Mouse (Mus musculus) myocyte (in vitro differentiated cells): ENCODE data around the gene Elk4. TPM values are rescaled to one million over a fixed set of nuclear protein-coding genes. Genes with fewer than 3 reads are reported as not detected.

Source experiments
- H3K27me3 ChIP-seq: one replicate; pipeline ENCODE4 v1.6.1; 2011; ENCODE audit not compliant: control insufficient read depth, insufficient read depth, insufficient read length
- H3K36me3 ChIP-seq: one replicate; pipeline ENCODE4 v1.6.1; 2011; ENCODE audit not compliant: control insufficient read depth, insufficient read depth
- H3K4me2 ChIP-seq: one replicate; pipeline ENCODE4 v1.6.1; 2011; ENCODE audit warnings: low read depth, control low read depth
- H3K4me3 ChIP-seq: one replicate; pipeline ENCODE4 v1.5.1; 2011; ENCODE audit warnings: mild to moderate bottlenecking, control low read depth, moderate library complexity
- H3K79me2 ChIP-seq: one replicate; pipeline ENCODE4 v1.6.1; 2011; ENCODE audit not compliant: control insufficient read depth, insufficient read depth
- H3ac ChIP-seq: one replicate; pipeline ENCODE4 v1.6.1; 2011; ENCODE audit not compliant: control insufficient read depth, insufficient read length
- CEBPB ChIP-seq: IDR thresholded peaks from 2 replicates; pipeline ENCODE4 v1.6.1; 2011; ENCODE audit warnings: mild to moderate bottlenecking, moderate library complexity; ENCODE audit not compliant: poor library complexity, insufficient read depth, severe bottlenecking
- E2F4 ChIP-seq: IDR thresholded peaks from one replicate; pipeline ENCODE4 v1.6.1; 2011; ENCODE audit warnings: mild to moderate bottlenecking, control low read depth, moderate library complexity; ENCODE audit not compliant: insufficient read depth
- MAX ChIP-seq: IDR thresholded peaks from one replicate; pipeline ENCODE4 v1.6.1; 2011; ENCODE audit warnings: low read depth, mild to moderate bottlenecking, control low read depth
- MYOD1 ChIP-seq, 3 experiments: IDR thresholded peaks; one replicate each; pipeline ENCODE4 v1.6.1; 2011; ENCODE audit warnings: control low read depth in 2 of 3, low read depth in 2 of 3, mild to moderate bottlenecking in 2 of 3, moderate library complexity in 1 of 3; ENCODE audit not compliant: insufficient read length in 2 of 3, control insufficient read depth in 1 of 3
- MYOG ChIP-seq, 3 experiments: IDR thresholded peaks; one replicate each; pipeline ENCODE4 v1.6.1; 2011; ENCODE audit warnings: control low read depth in 2 of 3, low read depth in 2 of 3, mild to moderate bottlenecking in 2 of 3; ENCODE audit not compliant: insufficient read length in 2 of 3, control insufficient read depth in 1 of 3, insufficient read depth in 1 of 3
- POLR2A ChIP-seq: IDR thresholded peaks from one replicate; pipeline ENCODE4 v1.6.1; 2011; ENCODE audit warnings: low read depth, mild to moderate bottlenecking, control low read depth, moderate library complexity; ENCODE audit not compliant: insufficient read length
- POLR2AphosphoS2 ChIP-seq: IDR thresholded peaks from one replicate; pipeline ENCODE4 v1.6.1; 2011; ENCODE audit warnings: low read depth, control low read depth; ENCODE audit not compliant: insufficient read length
- REST ChIP-seq: IDR thresholded peaks from one replicate; pipeline ENCODE4 v1.6.1; 2011; ENCODE audit warnings: mild to moderate bottlenecking, control low read depth, moderate library complexity; ENCODE audit not compliant: insufficient read depth, insufficient read length
- SRF ChIP-seq: IDR thresholded peaks from one replicate; pipeline ENCODE4 v1.6.1; 2011; ENCODE audit warnings: low read depth; ENCODE audit not compliant: control insufficient read depth, insufficient read length
- TCF12 ChIP-seq: IDR thresholded peaks from one replicate; pipeline ENCODE4 v1.6.1; 2011; ENCODE audit warnings: mild to moderate bottlenecking, control low read depth; ENCODE audit not compliant: poor library complexity, insufficient read depth, severe bottlenecking
- TCF3 ChIP-seq: IDR thresholded peaks from one replicate; pipeline ENCODE4 v1.6.1; 2011; ENCODE audit warnings: low read depth, control low read depth; ENCODE audit not compliant: insufficient read length
- USF1 ChIP-seq: IDR thresholded peaks from one replicate; pipeline ENCODE4 v1.6.1; 2011; ENCODE audit warnings: low read depth, mild to moderate bottlenecking, control low read depth, moderate library complexity
- polyA plus RNA-seq: library from polyadenylated mRNA; unstranded; fragments of >200 nt; fragmentation: generic; extraction: Trizol; gene quantifications from one replicate; pipeline ENCODE4 v1.2.1, GENCODE M21; 2012; ENCODE audit warnings: missing spikeins

Elk4 gene
- polyA plus RNA-seq, 1 experiment: 12.4 TPM

DNA sequence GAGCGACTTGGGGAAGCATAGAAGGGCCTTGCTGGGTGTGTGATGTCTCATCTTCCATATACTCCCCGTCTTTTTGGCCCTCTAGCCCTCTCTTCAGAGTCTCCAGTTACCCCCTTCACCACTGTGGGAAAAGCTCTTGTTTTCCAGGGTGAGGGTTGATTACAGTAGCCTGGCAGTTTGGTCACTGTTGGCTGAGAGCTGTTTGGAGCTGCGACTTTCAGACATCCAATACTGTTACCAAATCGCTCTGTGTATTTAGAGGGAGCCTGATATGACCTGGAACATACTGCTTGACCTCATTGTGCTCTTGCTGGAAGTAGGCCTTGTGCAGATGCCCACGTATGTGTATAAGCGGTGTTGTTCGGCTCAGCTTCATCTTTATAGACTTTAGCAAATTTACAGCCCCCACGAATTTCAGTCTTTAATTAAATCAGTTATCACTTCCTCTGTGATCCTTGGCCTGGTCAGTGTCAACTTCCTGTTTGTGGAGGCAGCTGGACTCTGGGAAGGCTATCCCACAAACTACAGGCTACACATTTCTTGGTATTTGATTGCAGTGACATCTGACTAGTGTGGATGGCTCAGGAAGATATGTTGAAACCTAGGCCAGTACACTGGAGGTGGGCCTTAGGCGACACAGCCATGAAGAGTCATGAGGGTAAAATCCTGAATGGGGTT lies 17.2 kb upstream of the Elk4 start:
- Histone ChIP-seq H3ac (no peak overlapping the region), H3K4me3 (no peak overlapping the region), H3K27me3 (no peaks in the 10 kb centered on the region), H3K4me2 (no peak overlapping the region), H3K36me3 (no peaks in the 10 kb centered on the region), H3K79me2 (no peaks in the 10 kb centered on the region)
- TF ChIP-seq TCF3 (no peak), USF1 (no peak), TCF12 (no peak), E2F4 (no peak)

DNA sequence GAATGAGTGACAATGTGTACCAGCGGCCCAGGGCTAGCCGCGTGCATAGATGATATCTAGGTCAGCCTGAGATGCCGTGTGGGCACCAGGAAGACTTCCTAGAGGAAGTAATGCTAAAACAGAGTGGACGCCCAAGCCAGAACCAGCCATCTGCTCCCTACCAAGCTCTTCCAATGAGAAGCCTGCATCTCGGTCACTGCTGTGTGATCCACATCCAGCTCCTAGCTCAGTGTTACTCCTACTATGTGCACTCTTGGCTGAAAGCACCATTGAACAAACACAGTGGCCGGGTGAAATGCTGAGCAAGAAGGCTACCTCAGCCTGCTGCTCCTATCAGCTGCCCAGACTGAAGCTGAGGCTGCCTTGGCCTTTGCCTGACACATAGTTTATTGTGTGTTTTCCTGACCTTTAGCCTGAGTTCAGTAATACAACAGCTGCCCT lies 14.8 kb upstream of the Elk4 start:
- H3K79me2 ChIP-seq: no peaks in the 10 kb centered on the region
- TF ChIP-seq MAX (no peak), TCF12 (no peak), E2F4 (no peak), TCF3 (no peak), USF1 (no peak), SRF (no peak), POLR2AphosphoS2 (no peak), MYOG (IDR thresholded peaks at IDR 0.05; ENCODE audit: control insufficient read depth in 1 of 3, insufficient read depth in 1 of 3, insufficient read length in 2 of 3, low read depth in 2 of 3) (no peak), CEBPB (no peak), POLR2A (no peak), MYOD1 (IDR thresholded peaks at IDR 0.05; ENCODE audit: control insufficient read depth in 1 of 3, insufficient read length in 2 of 3, low read depth in 2 of 3) (no peak), REST (no peak)
- no peaks in the 10 kb centered on the region for H3K27me3 ChIP-seq
- no peak overlapping the region for H3ac ChIP-seq
- no peak overlapping the region for H3K4me3 ChIP-seq
- H3K36me3 ChIP-seq: no peaks in the 10 kb centered on the region
- H3K4me2 ChIP-seq: no peak overlapping the region

DNA sequence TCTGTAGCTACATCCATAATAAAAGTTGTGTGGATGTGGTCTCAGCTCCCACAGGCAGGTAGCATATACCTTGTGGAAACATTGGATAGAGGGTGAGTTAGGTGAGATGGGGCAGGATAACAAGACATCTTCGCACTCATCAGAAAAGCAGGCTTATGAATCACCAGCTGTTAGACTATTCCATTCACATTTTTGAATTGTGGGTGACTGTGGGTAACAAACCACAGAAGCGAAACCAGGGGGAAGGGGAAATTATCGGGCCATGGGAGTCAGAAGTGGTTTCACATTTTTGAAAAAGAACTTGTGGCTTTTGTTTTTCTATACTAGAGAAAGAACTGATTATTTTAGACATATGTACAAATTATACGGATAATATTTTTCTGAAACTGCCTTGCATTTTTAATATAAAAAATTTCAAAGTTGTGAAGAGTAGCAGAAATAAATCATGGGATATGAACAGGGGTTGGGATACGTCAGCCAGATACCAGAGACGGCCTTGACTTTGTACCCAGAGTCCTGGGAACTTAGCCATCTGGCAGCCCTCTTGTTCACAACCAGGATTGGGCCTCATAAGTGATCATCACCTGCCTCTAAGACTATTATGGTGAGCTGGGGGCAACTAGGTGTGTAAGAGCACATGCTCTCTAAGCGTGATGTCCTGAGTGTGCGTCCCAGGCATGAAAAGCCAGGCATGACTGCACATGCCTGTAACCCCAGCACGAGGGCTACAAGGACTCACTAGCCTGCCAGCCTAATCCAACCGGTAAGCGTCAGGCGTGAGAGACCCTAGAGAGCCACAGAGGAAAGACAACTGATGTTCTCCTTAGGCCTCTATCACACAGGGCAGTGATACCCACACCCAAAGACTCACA lies 14.0 kb upstream of the Elk4 start:
- Histone ChIP-seq H3ac (no peak overlapping the region), H3K27me3 (no peaks in the 10 kb centered on the region), H3K79me2 (no peaks in the 10 kb centered on the region), H3K36me3 (no peaks in the 10 kb centered on the region), H3K4me3 (no peak overlapping the region), H3K4me2 (no peak overlapping the region)
- TF ChIP-seq MYOD1 (IDR thresholded peaks at IDR 0.05; ENCODE audit: control insufficient read depth in 1 of 3, insufficient read length in 2 of 3, low read depth in 2 of 3) (no peak), POLR2AphosphoS2 (no peak), TCF3 (no peak), REST (no peak), E2F4 (no peak)

DNA sequence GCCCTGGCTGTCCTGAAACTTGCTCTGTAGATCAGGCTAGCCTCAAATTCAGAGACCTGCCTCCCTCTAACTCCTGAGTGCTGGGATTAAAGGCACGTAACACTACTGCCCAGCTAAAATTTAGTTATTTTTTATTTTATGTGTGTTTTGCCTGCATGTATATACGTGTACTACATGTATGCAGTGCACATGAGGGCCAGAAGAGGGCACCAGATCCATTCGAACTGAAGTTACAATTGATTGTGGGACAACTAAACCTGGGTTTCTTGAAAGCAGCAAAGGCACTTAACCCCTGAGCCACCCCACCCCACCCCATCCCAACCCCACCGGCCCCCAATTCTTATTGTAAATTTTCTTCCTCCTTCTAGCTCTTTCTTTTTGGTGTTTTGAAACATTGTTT lies 12.3 kb upstream of the Elk4 start:
- Histone ChIP-seq H3K27me3 (no peaks in the 10 kb centered on the region), H3K4me3 (no peak overlapping the region)
- TF ChIP-seq MAX (no peak), SRF (no peak), E2F4 (no peak), TCF3 (no peak), MYOD1 (IDR thresholded peaks at IDR 0.05; ENCODE audit: control insufficient read depth in 1 of 3, insufficient read length in 2 of 3, low read depth in 2 of 3) (no peak), REST (no peak), TCF12 (no peak), POLR2A (no peak), POLR2AphosphoS2 (no peak), MYOG (IDR thresholded peaks at IDR 0.05; ENCODE audit: control insufficient read depth in 1 of 3, insufficient read depth in 1 of 3, insufficient read length in 2 of 3, low read depth in 2 of 3) (no peak), USF1 (no peak), CEBPB (no peak)

DNA sequence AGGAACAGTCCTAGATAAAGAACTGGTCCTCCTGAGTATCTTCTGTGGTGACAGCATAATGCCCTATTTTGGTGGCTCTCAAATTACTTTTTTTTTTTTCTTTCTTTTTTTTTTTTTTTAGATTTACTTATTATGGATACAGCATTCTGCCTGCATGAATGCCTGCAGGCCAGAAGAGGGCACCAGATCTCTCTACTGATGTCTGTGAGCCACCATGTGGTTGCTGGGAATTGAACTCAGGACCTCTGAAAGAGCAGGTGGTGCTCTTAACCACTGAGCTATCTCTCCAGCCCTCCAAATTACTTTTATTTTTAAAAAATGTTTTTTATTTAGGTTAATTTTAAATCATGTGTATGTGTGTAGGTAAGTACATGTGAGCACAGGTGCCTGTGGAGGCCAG lies 6.9 kb upstream of the Elk4 start:
- Histone ChIP-seq H3K27me3 (no peaks in the 10 kb centered on the region), H3K36me3 (no peaks in the 10 kb centered on the region), H3K4me2 (no peak overlapping the region), H3ac (no peak overlapping the region), H3K4me3 (no peak overlapping the region), H3K79me2 (no peaks in the 10 kb centered on the region)
- TF ChIP-seq TCF3 (no peak), MAX (no peak), USF1 (no peak), CEBPB (no peak), E2F4 (no peak), MYOG (IDR thresholded peaks at IDR 0.05; ENCODE audit: control insufficient read depth in 1 of 3, insufficient read depth in 1 of 3, insufficient read length in 2 of 3, low read depth in 2 of 3) (no peak)

More for the DNA sequence above, 12.3 kb upstream of the Elk4 start:
- Histone ChIP-seq H3K36me3 (no peaks in the 10 kb centered on the region), H3K4me2 (no peak overlapping the region), H3ac (no peak overlapping the region), H3K79me2 (no peaks in the 10 kb centered on the region)
